Mouse (Mus musculus): Measurements from ENCODE around the gene Vti1a.

GRCm38 (mm10) chr19:55293175-55293574 is 22.9 kb upstream of the Vti1a start:
- no peak for TF ChIP-seq CTCF (IDR thresholded peaks at IDR 0.05; ENCODE audit: insufficient read depth, low read depth, low read length)
- no peak for TF ChIP-seq POLR2A (IDR thresholded peaks at IDR 0.05; ENCODE audit: insufficient read depth, low read depth, low read length)

All from olfactory bulb, adult 2 months (tissue).